Mouse (Mus musculus): ENCODE measurements at regions not wholly inside any gene's neighbourhood (a gene's known extent, or its start where the extent isn't known, plus 50 kb on each side); places are given as distances from the start of the nearest gene placed in this dataset.

GRCm38 (mm10) chr4:56106962-56107361 lies 574.7 kb upstream of the Klf4 start:
- TF ChIP-seq CTCF (conservative IDR thresholded peaks at IDR 0.05; ENCODE audit: low read length) = no peak
- no peak for TF ChIP-seq POU5F1 (IDR thresholded peaks at IDR 0.05; ENCODE audit: borderline replicate concordance, low read length)

Measured in E14TG2a.4 (cell line).